Mouse (Mus musculus): ENCODE data around the gene U90926. TPM values are rescaled to one million over a fixed set of nuclear protein-coding genes. Genes with fewer than 3 reads are reported as not detected.

The U90926 gene
- total RNA-seq (2014; fragmentation: Nextera tagmentation) = not detected in 2 replicates
- not detected in 2 replicates for total RNA-seq (2017)

DNA sequence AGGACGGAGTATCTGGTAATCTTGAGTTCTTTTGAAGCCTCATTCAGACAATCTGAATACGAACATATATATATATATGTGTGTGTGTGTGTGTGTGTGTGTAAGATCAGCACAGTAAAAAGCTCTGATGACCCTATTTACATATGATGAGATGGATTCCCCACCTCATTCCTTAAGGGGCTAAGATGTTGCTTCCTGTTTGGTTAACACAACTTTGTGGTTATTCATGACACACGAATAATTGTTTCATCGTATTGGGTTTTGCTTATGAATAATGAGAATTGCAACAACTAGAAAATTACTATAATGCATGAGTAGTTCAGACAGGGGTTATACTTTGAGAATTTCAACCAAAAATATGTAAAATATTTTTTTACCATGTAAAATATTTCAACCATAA lies at the start of gene U90926:
Gene U90926 (minus strand): TSS at position 101 of the 400 bp plus-strand sequence.
- no peak for ATAC-seq (replicated peaks; ENCODE audit: low FRiP score, low TSS enrichment, poor library complexity, severe bottlenecking)

DNA sequence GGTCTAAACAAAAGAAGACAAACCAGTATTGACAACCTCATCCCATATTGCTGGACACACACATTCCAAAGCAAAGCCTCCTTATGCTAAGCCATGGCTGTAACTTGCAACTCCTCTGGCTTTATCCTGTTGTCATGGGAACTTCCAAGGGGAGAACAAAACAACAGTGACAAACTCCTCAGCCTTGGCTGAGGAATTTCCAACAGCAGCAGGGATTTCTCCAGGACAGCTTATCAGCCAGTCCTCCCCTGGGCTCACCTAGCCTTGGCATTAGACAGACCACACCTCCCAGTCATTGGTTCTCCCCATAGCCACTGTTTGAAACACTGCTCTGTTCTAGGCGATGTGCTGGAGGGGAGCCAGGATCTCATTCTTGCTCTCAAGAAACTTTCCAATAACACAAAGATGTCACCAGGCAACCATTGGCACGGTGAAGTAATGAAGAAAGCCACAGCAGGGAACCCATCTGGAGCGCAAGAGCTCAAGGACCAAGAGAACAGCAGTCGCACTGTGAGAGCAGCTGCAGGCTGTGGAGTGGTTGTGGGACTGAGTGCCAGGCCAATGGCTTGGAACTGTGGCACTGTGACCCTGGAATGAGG lies 48.7 kb upstream of the U90926 start:
- 0 out of 2 replicates have a peak, but pooled peaks have one; percentile 28 for ATAC-seq (replicated peaks; ENCODE audit: low FRiP score, low TSS enrichment, poor library complexity, severe bottlenecking)

DNA sequence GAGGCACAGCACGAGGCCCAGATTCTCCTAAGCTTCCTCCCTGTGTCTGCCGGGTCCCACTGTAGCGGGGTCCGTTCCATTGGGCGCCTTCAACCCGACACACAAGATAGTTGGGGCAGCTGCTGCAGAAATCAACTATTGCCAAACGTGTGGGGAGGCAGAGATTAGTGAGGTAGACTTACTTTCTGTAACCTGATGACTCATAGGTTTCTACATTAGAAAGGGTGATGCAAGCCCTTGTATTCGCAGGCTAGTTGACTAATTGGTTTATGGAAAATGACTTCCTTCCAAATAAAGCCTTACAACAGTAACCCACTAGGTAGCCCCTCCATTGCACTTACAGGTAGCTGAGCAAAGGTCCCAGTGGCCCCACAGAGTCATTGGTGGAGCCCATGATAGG lies 47.4 kb upstream of the U90926 start:
- ATAC-seq (replicated peaks; ENCODE audit: low FRiP score, low TSS enrichment, poor library complexity, severe bottlenecking) = no peak

DNA sequence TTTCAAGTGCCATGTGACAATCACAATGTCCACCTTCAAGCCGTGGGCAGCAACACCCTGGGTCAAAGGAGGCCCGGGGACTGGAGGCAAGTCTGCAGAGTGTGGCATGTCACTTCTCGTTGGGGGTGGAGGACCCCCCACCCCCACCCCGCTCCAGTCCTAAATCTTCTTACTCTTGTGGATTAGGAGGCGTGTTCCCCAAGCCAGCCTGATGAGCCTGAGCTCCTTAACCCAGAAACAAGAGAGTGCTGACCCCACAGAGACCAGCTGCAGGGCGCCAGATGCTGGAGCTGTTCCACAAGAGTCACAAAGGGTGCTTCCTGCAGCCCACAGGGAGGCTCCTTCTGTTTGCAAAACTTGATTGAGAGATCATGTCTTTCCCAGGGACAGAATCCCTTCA lies 41.0 kb upstream of the U90926 start, which contains the start of gene Ppef2:
Gene Ppef2 (minus strand): TSS at position 61 of the 400 bp plus-strand sequence.
- ATAC-seq (replicated peaks; ENCODE audit: low FRiP score, low TSS enrichment, poor library complexity, severe bottlenecking) = no peak

DNA sequence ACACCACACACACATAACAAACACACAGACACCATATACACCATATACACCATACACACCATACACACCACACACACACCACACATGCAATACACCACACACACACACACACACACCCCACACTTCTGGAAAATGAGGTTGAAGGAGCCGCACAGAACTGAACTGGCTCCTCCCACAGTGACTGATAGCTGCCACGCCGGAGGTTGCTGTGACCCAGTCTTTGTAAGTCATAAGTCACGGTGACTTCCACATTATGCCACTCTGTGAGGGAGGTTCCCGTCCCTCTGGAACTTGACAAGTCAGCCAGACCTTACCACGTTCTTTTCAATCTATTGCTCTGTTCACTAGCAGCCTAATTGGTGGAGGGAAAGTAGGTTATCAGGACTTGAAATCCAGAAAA lies 39.3 kb upstream of the U90926 start:
- peak; percentile 42; the same call in 1 of the 2 replicates for ATAC-seq (replicated peaks; ENCODE audit: low FRiP score, low TSS enrichment, poor library complexity, severe bottlenecking)

GRCm38 (mm10) chr5:92252797-92253343 lies 37.7 kb upstream of the U90926 start:
- ATAC-seq (replicated peaks; ENCODE audit: low FRiP score, low TSS enrichment, poor library complexity, severe bottlenecking) = no peak

DNA sequence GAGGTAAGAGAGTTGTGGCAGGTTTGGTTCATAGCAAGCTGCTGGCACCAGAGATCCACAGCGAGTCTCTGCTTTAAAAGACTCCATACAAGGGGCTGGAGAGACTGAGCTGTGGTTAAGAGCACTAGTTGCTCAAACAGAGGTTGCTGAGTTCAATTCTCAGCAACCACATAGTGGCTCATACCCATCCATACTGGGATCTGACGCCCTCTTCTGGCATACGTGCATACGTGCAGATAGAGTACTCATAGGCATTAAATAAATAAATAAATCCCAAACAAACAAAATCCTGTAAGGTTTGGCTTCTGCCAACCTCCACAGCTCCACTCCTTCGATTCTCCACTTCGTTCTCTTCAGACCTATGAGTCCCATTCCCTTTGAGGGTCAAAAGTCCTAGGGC lies 36.8 kb upstream of the U90926 start:
- ATAC-seq (replicated peaks; ENCODE audit: low FRiP score, low TSS enrichment, poor library complexity, severe bottlenecking) = 0 out of 2 replicates have a peak, but pooled peaks have one; percentile 49

GRCm38 (mm10) chr5:92248614-92249013 lies 33.4 kb upstream of the U90926 start:
- no peak for ATAC-seq (replicated peaks; ENCODE audit: low FRiP score, low TSS enrichment, poor library complexity, severe bottlenecking)

DNA sequence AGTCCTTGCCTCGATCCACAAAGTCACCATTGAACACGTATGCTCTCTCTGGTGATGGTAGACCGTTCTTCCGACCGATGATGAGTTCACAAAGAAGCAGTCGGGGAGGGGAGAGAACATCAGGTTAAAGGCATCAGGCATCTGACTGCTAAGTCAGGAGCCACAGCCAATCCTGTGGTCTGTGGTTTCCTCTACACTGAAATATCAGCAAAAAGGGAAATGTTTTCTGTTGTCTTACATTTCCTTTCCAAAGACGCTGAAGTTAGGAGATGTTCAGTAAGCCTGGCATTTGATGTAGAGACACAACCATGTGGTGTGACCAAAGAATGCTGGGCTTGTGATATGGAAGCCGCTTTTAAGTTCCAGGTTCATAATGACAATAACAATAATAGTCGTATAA lies 30.3 kb upstream of the U90926 start:
- peak; percentile 60 for ATAC-seq (replicated peaks; ENCODE audit: low FRiP score, low TSS enrichment, poor library complexity, severe bottlenecking)

- ATAC-seq (replicated peaks; ENCODE audit: low FRiP score, low TSS enrichment, poor library complexity, severe bottlenecking) = no peak
Measured at GRCm38 (mm10) chr5:92244900-92245299, 29.7 kb upstream of the U90926 start.

DNA sequence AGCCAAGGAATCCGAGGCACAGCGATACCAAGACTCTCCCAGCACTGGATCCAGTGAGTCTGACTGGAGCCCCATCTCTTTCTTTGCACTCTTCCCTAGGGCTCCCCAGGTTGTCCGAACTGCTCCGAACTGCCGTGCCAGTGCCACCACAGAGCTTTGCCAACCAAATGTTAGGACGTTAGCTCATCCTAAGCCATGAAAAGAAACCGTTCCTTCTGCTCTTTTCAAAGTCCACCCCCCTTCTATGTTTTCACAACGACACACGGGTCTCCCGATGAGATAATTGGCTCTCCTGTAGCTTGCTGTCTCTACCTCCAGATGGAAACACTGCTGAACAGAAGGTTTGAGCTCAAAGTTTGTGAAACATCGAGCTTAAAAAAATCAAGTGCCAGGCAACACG lies 25.6 kb upstream of the U90926 start:
- ATAC-seq (replicated peaks; ENCODE audit: low FRiP score, low TSS enrichment, poor library complexity, severe bottlenecking) = no peak

GRCm38 (mm10) chr5:92239333-92240232 lies 24.4 kb upstream of the U90926 start:
- peak; percentile 68 for ATAC-seq (replicated peaks; ENCODE audit: low FRiP score, low TSS enrichment, poor library complexity, severe bottlenecking)

DNA sequence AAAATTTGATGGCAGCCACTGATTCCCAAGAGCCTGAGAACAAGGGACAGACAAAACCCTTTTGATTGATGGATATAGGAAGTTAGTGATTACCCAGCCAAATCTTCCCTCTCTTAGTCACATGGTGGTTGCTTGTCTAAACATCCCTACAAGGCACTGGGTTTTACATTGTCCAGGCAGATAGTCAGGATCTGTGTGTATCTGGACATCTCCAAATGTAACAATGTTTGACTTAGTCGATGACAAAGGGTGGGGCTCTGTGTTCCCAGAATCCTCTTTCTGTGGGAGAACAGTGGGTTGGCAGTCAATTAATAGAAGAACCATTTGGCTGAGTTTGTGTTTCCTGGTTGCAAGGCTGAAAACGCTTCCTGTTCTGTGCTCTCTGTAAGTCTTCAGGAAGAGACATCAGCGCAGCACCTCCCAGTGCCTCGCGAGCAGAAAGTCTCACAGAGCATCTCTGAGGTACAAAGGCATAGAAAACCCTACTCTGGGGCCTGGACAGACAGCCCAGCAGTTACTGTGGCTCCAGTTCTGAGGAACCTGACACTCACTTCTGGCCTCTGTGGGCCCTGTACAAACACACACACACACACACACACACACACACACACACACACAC lies 19.8 kb upstream of the U90926 start:
- ATAC-seq (replicated peaks; ENCODE audit: low FRiP score, low TSS enrichment, poor library complexity, severe bottlenecking) = no peak

- no peak for ATAC-seq (replicated peaks; ENCODE audit: low FRiP score, low TSS enrichment, poor library complexity, severe bottlenecking)
Measured at GRCm38 (mm10) chr5:92233366-92233765, 18.2 kb upstream of the U90926 start.

DNA sequence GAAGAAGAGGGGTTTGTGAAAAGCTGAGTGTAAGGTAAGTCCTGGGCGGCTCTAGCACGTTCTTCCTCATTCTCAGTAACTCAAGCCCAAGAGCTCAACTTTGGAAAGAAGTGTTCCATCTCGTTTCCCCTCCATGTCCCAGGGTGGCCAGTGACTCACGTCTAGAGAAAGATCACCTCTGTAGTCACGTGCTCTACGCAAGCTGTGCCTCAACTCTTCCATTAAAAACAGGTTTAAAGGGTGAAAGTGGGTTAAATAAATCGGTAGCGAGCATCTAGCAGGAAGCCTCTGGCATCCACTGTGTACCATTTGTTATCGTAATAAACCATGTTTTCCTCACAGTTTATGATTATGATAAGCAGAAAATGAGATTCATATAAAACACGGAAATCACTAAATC lies 16.6 kb upstream of the U90926 start:
- ATAC-seq (replicated peaks; ENCODE audit: low FRiP score, low TSS enrichment, poor library complexity, severe bottlenecking) = no peak

DNA sequence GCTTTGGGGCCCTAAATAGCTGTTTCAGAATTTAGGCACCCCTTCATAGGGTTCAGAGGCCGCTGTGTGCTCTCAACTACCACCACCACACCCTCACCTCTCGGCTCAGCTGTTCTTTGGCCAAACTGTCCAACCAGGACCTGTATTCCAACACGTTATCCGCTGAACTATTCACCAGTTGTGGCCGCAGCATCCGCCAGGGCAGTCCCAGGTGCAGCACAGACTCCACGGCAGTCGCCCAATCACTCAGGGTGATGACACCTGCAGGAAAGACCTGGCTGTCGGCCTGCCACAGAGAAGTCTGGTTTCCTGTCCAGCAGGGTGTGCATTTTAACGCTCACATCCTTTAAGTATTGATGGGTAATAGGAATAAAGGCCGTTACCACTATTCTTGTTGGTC lies 15.1 kb upstream of the U90926 start:
- ATAC-seq (replicated peaks; ENCODE audit: low FRiP score, low TSS enrichment, poor library complexity, severe bottlenecking) = no peak

DNA sequence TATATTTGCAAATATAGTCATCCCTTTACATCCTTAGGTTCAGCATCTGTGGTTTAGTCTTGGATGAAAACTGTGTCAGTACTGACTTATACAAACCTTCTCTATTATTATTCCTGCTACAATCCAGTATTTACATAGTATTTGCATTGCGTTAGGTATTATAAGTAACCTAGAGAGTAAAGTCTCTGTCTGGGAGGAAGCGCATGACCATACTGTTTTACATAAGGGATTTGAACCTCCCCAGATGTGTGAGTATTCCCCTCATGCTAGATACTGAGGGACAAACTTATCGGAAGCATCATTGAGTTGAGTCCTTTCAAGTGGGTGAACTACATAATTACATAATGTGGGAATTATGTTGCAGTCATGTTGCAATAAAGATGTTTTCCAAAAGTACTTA lies 14.3 kb upstream of the U90926 start:
- no peak for ATAC-seq (replicated peaks; ENCODE audit: low FRiP score, low TSS enrichment, poor library complexity, severe bottlenecking)

DNA sequence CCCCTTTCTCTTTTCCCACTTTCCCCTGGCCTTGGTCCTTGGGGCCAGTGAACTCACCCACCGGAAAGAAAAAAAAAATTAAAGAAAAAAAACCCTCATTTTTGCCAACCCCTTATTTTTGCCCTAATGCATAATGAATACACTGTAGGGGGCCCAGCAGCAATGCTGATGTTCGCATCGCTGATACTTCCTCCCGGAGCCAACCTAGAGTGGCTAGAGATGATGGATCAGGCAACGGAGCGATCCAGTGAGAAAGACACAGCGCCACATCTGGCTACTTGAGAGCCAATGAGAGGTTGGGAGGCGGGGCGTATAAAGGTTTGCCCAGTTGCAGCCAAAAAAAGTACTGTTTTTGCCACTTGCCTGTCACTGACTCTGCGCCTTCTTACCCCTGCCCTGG lies 13.6 kb upstream of the U90926 start:
- ATAC-seq (replicated peaks; ENCODE audit: low FRiP score, low TSS enrichment, poor library complexity, severe bottlenecking) = peak; percentile 71

GRCm38 (mm10) chr5:92227782-92228181 lies 12.6 kb upstream of the U90926 start:
- ATAC-seq (replicated peaks; ENCODE audit: low FRiP score, low TSS enrichment, poor library complexity, severe bottlenecking) = no peak

DNA sequence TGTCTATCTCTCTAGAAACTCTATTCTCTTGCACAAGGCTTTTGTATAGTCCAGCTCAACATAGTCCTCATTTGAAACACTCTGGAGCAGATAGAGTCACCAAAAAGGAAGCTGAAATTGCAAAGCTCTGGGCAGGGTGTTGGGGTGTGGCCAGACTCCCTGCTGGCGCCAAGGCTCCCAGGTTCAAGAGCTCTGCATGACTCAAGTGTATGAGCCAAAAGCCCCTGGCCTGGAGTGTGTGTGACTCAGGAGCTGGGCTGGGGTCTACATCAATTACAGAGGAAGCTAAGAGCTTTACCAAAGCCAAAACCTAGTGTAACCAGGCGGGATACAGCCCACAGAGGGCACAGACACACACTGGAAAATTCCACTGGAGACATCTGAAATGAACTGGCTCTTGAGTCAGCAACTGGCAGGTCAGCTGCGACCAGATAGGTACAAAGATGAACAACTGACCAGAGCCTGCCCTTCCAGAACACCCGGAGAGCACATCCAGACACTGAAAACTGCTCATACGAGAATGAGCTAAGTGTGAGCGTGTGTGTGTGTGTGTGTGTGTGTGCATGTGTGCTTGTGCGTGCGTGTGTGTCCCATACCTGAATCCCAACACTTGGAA lies 5.2 kb upstream of the U90926 start:
- no peak for ATAC-seq (replicated peaks; ENCODE audit: low FRiP score, low TSS enrichment, poor library complexity, severe bottlenecking)
